Mouse (Mus musculus) common myeloid progenitor, adult 5-6 weeks (primary cell): ENCODE data around the gene Vps13d. TPM values are rescaled to one million over a fixed set of nuclear protein-coding genes. Genes with fewer than 3 reads are reported as not detected.

ENCODE experiments used
- ATAC-seq: replicated peaks from 2 replicates; pipeline ENCODE4 v1.8.0; 2016; ENCODE audit warnings: low read depth, mild to moderate bottlenecking, moderate TSS enrichment, inconsistent platforms; ENCODE audit not compliant: poor library complexity, severe bottlenecking
- total RNA-seq: library from RNA; stranded (forward); fragments of 200-1000, 187-1606 nt; gene quantifications from 2 replicates; pipeline ENCODE4 v1.2.3, GENCODE M21; 2017

The Vps13d gene
- total RNA-seq, 1 experiment from 2014 or later, result 41.7 TPM

- no peak for ATAC-seq
Measured at GRCm38 (mm10) chr4:144928693-144929436, 265.9 kb downstream of the Vps13d start.

Other genes starting within 250 kb of the Vps13d start
- gene Tnfrsf1b, start 51.9 kb upstream of the Vps13d start, total RNA-seq, result 17.1 and 20.1 TPM in 2 replicates
- gene Tnfrsf8, start 120.2 kb upstream of the Vps13d start, total RNA-seq, result 0.05 and 0.29 TPM in 2 replicates